Mouse (Mus musculus): ENCODE data around the gene Becn1. TPM values are rescaled to one million over a fixed set of nuclear protein-coding genes. Genes with fewer than 3 reads are reported as not detected.

Becn1 gene
- total RNA-seq, 2 experiments from 2014 or later: 79.6 to 85.8 TPM

GRCm38 (mm10) chr11:101277381-101278222, 24.5 kb downstream of the Becn1 start:
- no peak for TF ChIP-seq CTCF (IDR thresholded peaks at IDR 0.05)
- H3K27ac ChIP-seq: no peak overlapping the region
- intact Hi-C loops (cut with DNase I): no loop called here
- no peak for DNase-seq
- peak overlapping the region; percentile 84 for H3K4me3 ChIP-seq

- Histone ChIP-seq H3K4me3 (no peak overlapping the region), H3K27ac (no peak overlapping the region)
- intact Hi-C loops (cut with DNase I): no loop called here
- no peak for TF ChIP-seq CTCF (IDR thresholded peaks at IDR 0.05)
- DNase-seq: no peak
Observed at GRCm38 (mm10) chr11:101276319-101277070, 25.6 kb downstream of the Becn1 start.

- H3K4me3 ChIP-seq: no peak overlapping the region
- no peak for TF ChIP-seq CTCF (IDR thresholded peaks at IDR 0.05)
- no peak for DNase-seq
- no peak overlapping the region for H3K27ac ChIP-seq
- intact Hi-C loops (cut with DNase I): no loop called here
Observed at GRCm38 (mm10) chr11:101275309-101275708, 26.8 kb downstream of the Becn1 start.

GRCm38 (mm10) chr11:101272446-101272845, 29.6 kb downstream of the Becn1 start:
- TF ChIP-seq CTCF (IDR thresholded peaks at IDR 0.05): no peak
- Histone ChIP-seq H3K27ac (no peak overlapping the region), H3K4me3 (no peak overlapping the region)
- intact Hi-C loops (cut with DNase I): no loop called here
- no peak for DNase-seq

GRCm38 (mm10) chr11:101269577-101270116, 32.4 kb downstream of the Becn1 start:
- TF ChIP-seq CTCF (IDR thresholded peaks at IDR 0.05): no peak
- no peak overlapping the region for H3K4me3 ChIP-seq
- no peak for DNase-seq
- intact Hi-C loops (cut with DNase I): no loop called here
- H3K27ac ChIP-seq: no peak overlapping the region

- intact Hi-C loops (cut with DNase I): no loop called here
- no peak for TF ChIP-seq CTCF (IDR thresholded peaks at IDR 0.05)
- H3K27ac ChIP-seq: no peak overlapping the region
- no peak overlapping the region for H3K4me3 ChIP-seq
- no peak for DNase-seq
Observed at GRCm38 (mm10) chr11:101265906-101266305, 36.2 kb downstream of the Becn1 start.

- TF ChIP-seq CTCF (IDR thresholded peaks at IDR 0.05): no peak
- intact Hi-C loops (cut with DNase I): no loop called here
- no peak overlapping the region for H3K4me3 ChIP-seq
Observed at GRCm38 (mm10) chr11:101264954-101265471, 37.1 kb downstream of the Becn1 start.

GRCm38 (mm10) chr11:101263989-101264280, 38.2 kb downstream of the Becn1 start:
- no peak for DNase-seq
- Histone ChIP-seq H3K4me3 (no peak overlapping the region), H3K27ac (no peak overlapping the region)
- intact Hi-C loops (cut with DNase I): no loop called here
- TF ChIP-seq CTCF (IDR thresholded peaks at IDR 0.05): no peak

More at GRCm38 (mm10) chr11:101264954-101265471, 37.1 kb downstream of the Becn1 start:
- no peak for DNase-seq
- H3K27ac ChIP-seq: no peak overlapping the region

GRCm38 (mm10) chr11:101263138-101263988, 38.7 kb downstream of the Becn1 start:
- intact Hi-C loops (cut with DNase I): no loop called here
- Histone ChIP-seq H3K27ac (no peak overlapping the region), H3K4me3 (no peak overlapping the region)
- no peak for TF ChIP-seq CTCF (IDR thresholded peaks at IDR 0.05)
- DNase-seq: no peak

GRCm38 (mm10) chr11:101262272-101262967, 39.7 kb downstream of the Becn1 start:
- Histone ChIP-seq H3K4me3 (no peak overlapping the region), H3K27ac (no peak overlapping the region)
- intact Hi-C loops (cut with DNase I): no loop called here
- DNase-seq: no peak
- TF ChIP-seq CTCF (IDR thresholded peaks at IDR 0.05): no peak

- TF ChIP-seq CTCF (IDR thresholded peaks at IDR 0.05): no peak
- peak overlapping the region; percentile 76 for H3K4me3 ChIP-seq
- peak overlapping the region; percentile 56 for H3K27ac ChIP-seq
- no peak for DNase-seq
- intact Hi-C loops (cut with DNase I): no loop called here
Observed at GRCm38 (mm10) chr11:101260826-101261380, 41.2 kb downstream of the Becn1 start.

Measured in gastrocnemius, adult 2 months (tissue).